Mouse (Mus musculus) liver, adult 2 months (tissue): Measurements from ENCODE around the gene Agr3. TPM values are rescaled to one million over a fixed set of nuclear protein-coding genes. Genes with fewer than 3 reads are reported as not detected.

ENCODE experiments used
- DNase-seq: peaks from one replicate; pipeline ENCODE4 v3.0.0-alpha.2; 2011; ENCODE audit warnings: low read depth, low spot score; ENCODE audit errors: extremely low read depth
- H3K27ac ChIP-seq: fragments of 200-500 bp; replicated peaks from 2 replicates; pipeline ENCODE4 v1.5.1; 2012; ENCODE audit warnings: low read depth, mild to moderate bottlenecking, control low read depth, inconsistent platforms, low read length; ENCODE audit not compliant: insufficient read depth
- H3K27me3 ChIP-seq: fragments of 200-500 bp; 2 replicates; pipeline ENCODE4 v1.6.1; 2012; ENCODE audit warnings: mild to moderate bottlenecking, moderate library complexity, low read length, inconsistent platforms; ENCODE audit not compliant: control insufficient read depth, insufficient read depth
- H3K36me3 ChIP-seq: fragments of 200-500 bp; 2 replicates; pipeline ENCODE4 v1.6.1; 2012; ENCODE audit warnings: low read length, inconsistent platforms; ENCODE audit not compliant: control insufficient read depth, insufficient read depth
- H3K4me1 ChIP-seq: fragments of 200-500 bp; 2 replicates; pipeline ENCODE4 v1.6.1; 2011; ENCODE audit warnings: low read length; ENCODE audit not compliant: control insufficient read depth, insufficient read depth
- H3K4me3 ChIP-seq: fragments of 200-500 bp; 2 replicates; pipeline ENCODE4 v1.5.1; 2011; ENCODE audit warnings: low read depth, mild to moderate bottlenecking, control low read depth, low read length, moderate library complexity; ENCODE audit not compliant: insufficient read depth
- H3K79me2 ChIP-seq: fragments of 200-500 bp; 2 replicates; pipeline ENCODE4 v1.6.1; 2012; ENCODE audit warnings: inconsistent platforms, mild to moderate bottlenecking, low read length, moderate library complexity; ENCODE audit not compliant: control insufficient read depth, insufficient read depth
- H3K9ac ChIP-seq: fragments of 200-500 bp; 2 replicates; pipeline ENCODE4 v1.6.1; 2012; ENCODE audit warnings: low read depth, mild to moderate bottlenecking, control low read depth, inconsistent platforms, low read length
- CTCF ChIP-seq: fragments of 200-500 bp; IDR thresholded peaks from 2 replicates; pipeline ENCODE4 v1.5.1; 2011; ENCODE audit warnings: low read depth, low read length, control low read depth
- POLR2A ChIP-seq: fragments of 200-500 bp; IDR thresholded peaks from 2 replicates; pipeline ENCODE4 v1.6.1; 2011; ENCODE audit warnings: low read length, control low read depth; ENCODE audit not compliant: insufficient read depth; ENCODE audit errors: extremely low read depth
- WGBS: fragments of 180-500 bp; shearing (Covaris S2); methylation state at CpG from one replicate; pipeline ENCODE4 v1.1.7; 2018; 5-methylcytosine and 5-hydroxymethylcytosine counted together
- polyA plus RNA-seq: library from polyadenylated mRNA; depleted of rRNA; stranded (reverse); fragments of >200 nt; gene quantifications from 2 replicates; pipeline ENCODE4 v1.2.3, GENCODE M21; 2012; rRNA removed
- total RNA-seq: library from RNA; depleted of rRNA; stranded (reverse); fragments of >200 nt; gene quantifications from 2 replicates; pipeline ENCODE4 v1.2.3, GENCODE M21; 2014; rRNA removed

Gene Agr3
- total and polyA plus RNA-seq, 2 experiments: not detected

GRCm38 (mm10) chr12:35992711-35993110, 67.3 kb downstream of the Agr3 start, which contains the start of gene Agr2:
Gene Agr2, plus strand, starts transcription at chr12:35992907.
- DNase-seq: no peak
- no peak within 1 kb of the TSS for H3K27ac ChIP-seq
- no peak within 1 kb of the TSS for H3K4me3 ChIP-seq
- H3K36me3 ChIP-seq: no peaks in the 10 kb centered on the region
- H3K27me3 ChIP-seq: peaks cover 2% of the 10 kb centered on the region; the same call in 1 of the 2 replicates
- H3K79me2 ChIP-seq: no peaks in the 10 kb centered on the region
- no peak for TF ChIP-seq CTCF
- no peak for TF ChIP-seq POLR2A
- H3K4me1 ChIP-seq: no peaks in the 10 kb centered on the region
- 50% methylated on average over 9 of the region's 9 CpGs for WGBS
- H3K9ac ChIP-seq: no peak within 1 kb of the TSS

GRCm38 (mm10) chr12:35993583-35993982, 68.2 kb downstream of the Agr3 start:
- no peak overlapping the region for H3K27ac ChIP-seq
- 79% methylated on average over 3 of the region's 3 CpGs for WGBS
- no peak for TF ChIP-seq POLR2A
- no peak for TF ChIP-seq CTCF

GRCm38 (mm10) chr12:35994098-35994497, 68.7 kb downstream of the Agr3 start:
- peaks cover 2% of the 10 kb centered on the region; the same call in 1 of the 2 replicates for H3K27me3 ChIP-seq
- H3K79me2 ChIP-seq: no peaks in the 10 kb centered on the region
- no peak overlapping the region for H3K4me3 ChIP-seq
- H3K4me1 ChIP-seq: no peaks in the 10 kb centered on the region
- H3K9ac ChIP-seq: no peak overlapping the region
- no peak for DNase-seq
- no peaks in the 10 kb centered on the region for H3K36me3 ChIP-seq
- H3K27ac ChIP-seq: no peak overlapping the region
- no peak for TF ChIP-seq CTCF
- no peak for TF ChIP-seq POLR2A

More at GRCm38 (mm10) chr12:35993583-35993982, 68.2 kb downstream of the Agr3 start:
- Histone ChIP-seq H3K4me1 (no peaks in the 10 kb centered on the region), H3K79me2 (no peaks in the 10 kb centered on the region), H3K36me3 (no peaks in the 10 kb centered on the region), H3K4me3 (no peak overlapping the region), H3K27me3 (peaks cover 2% of the 10 kb centered on the region; the same call in 1 of the 2 replicates), H3K9ac (no peak overlapping the region)
- DNase-seq: no peak

GRCm38 (mm10) chr12:35995799-35996198, 70.4 kb downstream of the Agr3 start:
- WGBS: 25% methylated on average over 5 of the region's 5 CpGs
- peak; percentile 19; the same call in 1 of the 2 replicates for TF ChIP-seq CTCF
- no peak for TF ChIP-seq POLR2A
- DNase-seq: peak; percentile 27

More at GRCm38 (mm10) chr12:35995799-35996198, 70.4 kb downstream of the Agr3 start:
- Histone ChIP-seq H3K9ac (no peak overlapping the region), H3K27me3 (peaks cover 2% of the 10 kb centered on the region; the same call in 1 of the 2 replicates), H3K36me3 (no peaks in the 10 kb centered on the region), H3K27ac (no peak overlapping the region), H3K79me2 (no peaks in the 10 kb centered on the region), H3K4me3 (no peak overlapping the region), H3K4me1 (no peaks in the 10 kb centered on the region)

Other genes starting within 250 kb of the Agr3 start
- 0.47 TPM in 1 of 2 replicates, not detected in the other for gene Agr2, start 67.3 kb downstream of the Agr3 start, total RNA-seq
- gene Agr2, start 67.3 kb downstream of the Agr3 start, polyA plus RNA-seq: 0.27 and 0.29 TPM in 2 replicates
- gene Tspan13, start 116.9 kb downstream of the Agr3 start, total RNA-seq: 0.74 and 1.7 TPM in 2 replicates
- gene Tspan13, start 116.9 kb downstream of the Agr3 start, polyA plus RNA-seq: 1.9 and 2.1 TPM in 2 replicates
- 6.5 and 7.9 TPM in 2 replicates for gene Ankmy2, start 231.5 kb downstream of the Agr3 start, total RNA-seq
- gene Ankmy2, start 231.5 kb downstream of the Agr3 start, polyA plus RNA-seq: 2.6 and 3.4 TPM in 2 replicates
- gene Bzw2, start 232.5 kb downstream of the Agr3 start, total RNA-seq: 7.5 and 8.5 TPM in 2 replicates
- gene Bzw2, start 232.5 kb downstream of the Agr3 start, polyA plus RNA-seq: 2.4 and 2.5 TPM in 2 replicates